Mouse (Mus musculus) brain, embryonic 18.5 days (tissue): ENCODE data around the gene Mks1.

Experiments
- DNase-seq: peaks from one replicate; pipeline ENCODE4 v3.0.0-alpha.2; 2012; ENCODE audit warnings: low read depth, low spot score

The Mks1 gene

DNA sequence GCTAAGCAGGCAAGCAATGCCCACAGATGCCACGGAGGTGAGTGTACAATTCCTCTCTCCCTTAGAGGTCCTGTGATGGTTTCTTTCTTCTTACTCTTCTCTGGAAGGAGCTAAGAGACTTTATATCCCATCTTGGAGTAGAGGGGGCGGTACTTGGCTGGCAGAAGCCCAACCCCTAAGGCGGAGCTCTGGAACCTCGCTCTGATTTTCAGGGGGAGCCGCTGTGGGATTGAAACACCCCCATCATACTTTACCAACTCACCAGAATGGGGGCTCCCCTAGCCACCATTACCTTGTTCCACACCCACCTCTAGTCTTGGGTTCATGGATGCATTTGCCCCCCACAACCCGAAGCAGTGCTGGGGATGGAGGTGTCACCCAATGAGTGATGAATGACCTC, 22.4 kb downstream of the Mks1 start, which contains the start of gene Epx:
Epx (minus strand) TSS at position 101 of the 400 bp plus-strand sequence.
- DNase-seq = no peak

- DNase-seq = no peak
Observed at GRCm38 (mm10) chr11:87879826-87880225, 26.8 kb downstream of the Mks1 start.

- DNase-seq = no peak
Observed at GRCm38 (mm10) chr11:87881714-87882113, 28.7 kb downstream of the Mks1 start.

DNA sequence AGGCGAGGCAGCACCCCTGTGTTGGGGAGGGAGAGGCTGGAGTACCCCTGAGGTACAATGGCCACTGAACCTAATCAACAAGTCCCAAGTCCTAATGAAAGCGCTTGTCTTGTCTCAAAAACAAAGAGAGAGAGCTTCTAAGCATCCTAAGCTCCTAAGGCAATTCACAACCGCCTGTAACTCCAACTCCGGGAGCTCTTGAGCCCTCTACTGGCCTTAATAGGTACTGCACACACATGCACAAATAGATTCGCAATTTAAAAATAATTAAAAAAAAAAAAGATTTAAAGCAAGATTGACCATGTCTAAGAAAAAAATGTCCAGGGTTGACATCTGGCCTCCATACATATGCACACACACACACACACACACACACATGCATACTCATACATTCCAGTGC, 30.5 kb downstream of the Mks1 start:
- DNase-seq = no peak

DNA sequence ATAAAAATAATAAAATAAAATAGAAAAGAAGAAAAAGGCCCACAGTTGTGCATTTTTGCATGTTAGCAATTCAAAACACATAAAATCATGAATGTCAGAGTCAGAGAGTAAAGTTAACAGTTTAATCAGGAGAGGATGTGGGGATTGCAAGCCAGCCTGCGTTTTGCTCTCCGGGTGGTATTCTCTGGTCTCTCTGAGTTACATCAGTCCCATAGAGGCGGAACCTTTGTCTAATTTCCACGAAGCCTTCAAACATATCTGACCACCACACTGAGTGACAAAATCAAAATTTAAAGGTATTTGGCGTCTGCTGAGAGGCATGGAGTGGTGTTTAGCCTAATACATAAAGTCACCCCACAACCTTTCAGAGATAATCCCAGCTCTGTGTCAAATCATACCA, 31.8 kb downstream of the Mks1 start:
- DNase-seq = no peak

- DNase-seq = no peak
Observed at GRCm38 (mm10) chr11:87892168-87892567, 39.2 kb downstream of the Mks1 start, which contains the start of gene Olfr462. Gene Olfr462 (minus strand): TSS chr11:87892268.

DNA sequence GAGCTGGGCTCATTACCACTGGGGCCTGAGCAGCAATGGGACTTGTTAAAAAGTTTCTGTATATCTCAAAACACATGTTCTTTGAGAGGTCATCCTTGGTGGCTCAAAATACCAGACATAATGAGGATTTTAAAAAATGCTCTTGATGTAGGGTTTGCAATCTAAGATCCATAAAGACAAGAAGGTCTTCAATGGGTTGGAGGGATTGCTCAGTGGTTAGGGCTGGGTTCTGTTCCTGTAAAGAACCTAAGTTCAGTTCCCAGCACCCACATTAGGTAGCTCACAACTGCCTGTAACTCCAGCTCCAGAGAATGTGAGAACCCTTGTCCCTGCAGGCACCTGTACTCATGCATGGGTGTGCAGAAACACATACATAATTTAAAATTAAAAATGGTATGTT, 44.3 kb downstream of the Mks1 start, which contains the start of gene Olfr463:
Olfr463 (minus strand) TSS at position 101 of the 400 bp plus-strand sequence.
- no peak for DNase-seq

GRCm38 (mm10) chr11:87904331-87904730, 51.3 kb downstream of the Mks1 start:
- no peak for DNase-seq
